Mouse (Mus musculus) stomach, embryonic 15.5 days (tissue): Measurements from ENCODE around the gene Maml2. TPM values are rescaled to one million over a fixed set of nuclear protein-coding genes. Genes with fewer than 3 reads are reported as not detected.
A peak's percentile ranks its signal among the peaks of the same experiment; 100 is the strongest.

Experiments used
- ATAC-seq: fragments of 200-750 bp; cut with Nextera tagmentation; 2 replicates; pipeline ENCODE4 v1.8.0; 2017; ENCODE audit warnings: low read depth, moderate number of reproducible peaks, moderate TSS enrichment; ENCODE audit not compliant: insufficient read depth, low FRiP score
- H3K27ac ChIP-seq: fragments of 300-500 bp; sonication (generic); 2 replicates; pipeline ENCODE4 v1.5.1; 2015; ENCODE audit warnings: mild to moderate bottlenecking, inconsistent platforms
- H3K27me3 ChIP-seq: fragments of 300-500 bp; sonication (generic); replicated peaks from 2 replicates; pipeline ENCODE4 v1.6.1; 2015; ENCODE audit warnings: inconsistent platforms
- H3K36me3 ChIP-seq: fragments of 300-500 bp; sonication (generic); 2 replicates; pipeline ENCODE4 v1.6.1; 2015; ENCODE audit warnings: inconsistent platforms
- H3K4me1 ChIP-seq: fragments of 300-500 bp; sonication (generic); 2 replicates; pipeline ENCODE4 v1.6.1; 2015; ENCODE audit warnings: inconsistent platforms
- H3K4me2 ChIP-seq: fragments of 300-500 bp; sonication (generic); 2 replicates; pipeline ENCODE4 v1.6.1; 2015; ENCODE audit warnings: mild to moderate bottlenecking, inconsistent platforms
- H3K4me3 ChIP-seq: fragments of 300-500 bp; sonication (generic); replicated peaks from 2 replicates; pipeline ENCODE4 v1.5.1; 2015; ENCODE audit warnings: inconsistent platforms
- H3K9ac ChIP-seq: fragments of 300-500 bp; sonication (generic); 2 replicates; pipeline ENCODE4 v1.6.1; 2015; ENCODE audit warnings: inconsistent platforms
- H3K9me3 ChIP-seq: fragments of 300-500 bp; sonication (generic); 2 replicates; pipeline ENCODE4 v1.6.1; 2016; ENCODE audit warnings: inconsistent platforms
- WGBS: fragments of 180-500 bp; shearing (Covaris S2); methylation state at CpG from one replicate; pipeline ENCODE4 v1.1.7; 2015; 5-methylcytosine and 5-hydroxymethylcytosine counted together
- polyA plus RNA-seq: library from polyadenylated mRNA; unstranded; fragments of >200 nt; fragmentation: Nextera tagmentation; extraction: Ambion mirVana; gene quantifications from 2 replicates; pipeline ENCODE4 v1.2.1, GENCODE M21; 2015

Gene Maml2
- polyA plus RNA-seq, 1 experiment from 2014 or later = 8.5 TPM

- H3K4me1 ChIP-seq = peaks cover 9% of the 10 kb centered on the region; the same call in 1 of the 2 replicates
- H3K4me3 ChIP-seq = no peak overlapping the region
- ATAC-seq = no peak
- H3K36me3 ChIP-seq = no peaks in the 10 kb centered on the region
- peak overlapping the region; percentile 36; the same call in 1 of the 2 replicates for H3K27ac ChIP-seq
- 80% methylated on average over 3 of the region's 3 CpGs for WGBS
- H3K9ac ChIP-seq = no peak overlapping the region
- no peaks in the 10 kb centered on the region for H3K9me3 ChIP-seq
- H3K4me2 ChIP-seq = no peak overlapping the region
- H3K27me3 ChIP-seq = no peaks in the 10 kb centered on the region
These were observed 225.3 kb downstream of the Maml2 start for GRCm38 (mm10) chr9:13523046-13523445.

GRCm38 (mm10) chr9:13525075-13525474 lies 227.3 kb downstream of the Maml2 start:
- H3K4me3 ChIP-seq = no peak overlapping the region
- 0 out of 2 replicates have a peak, but pooled peaks have one; percentile 14 for ATAC-seq
- H3K27me3 ChIP-seq = no peaks in the 10 kb centered on the region
- H3K4me2 ChIP-seq = no peak overlapping the region
- H3K36me3 ChIP-seq = no peaks in the 10 kb centered on the region
- WGBS = 33% methylated on average over 1 of the region's 1 CpGs
- no peak overlapping the region for H3K9ac ChIP-seq
- peaks cover 9% of the 10 kb centered on the region; the same call in 1 of the 2 replicates for H3K4me1 ChIP-seq
- H3K9me3 ChIP-seq = no peaks in the 10 kb centered on the region
- H3K27ac ChIP-seq = peak overlapping the region; percentile 44

- ATAC-seq = peak; percentile 50; the same call in 1 of the 2 replicates
- peaks cover 9% of the 10 kb centered on the region; the same call in 1 of the 2 replicates for H3K4me1 ChIP-seq
- no peaks in the 10 kb centered on the region for H3K36me3 ChIP-seq
- H3K27me3 ChIP-seq = no peaks in the 10 kb centered on the region
- H3K9me3 ChIP-seq = no peaks in the 10 kb centered on the region
- WGBS = 39% methylated on average over 5 of the region's 5 CpGs
- H3K4me3 ChIP-seq = no peak overlapping the region
- H3K9ac ChIP-seq = no peak overlapping the region
- no peak overlapping the region for H3K4me2 ChIP-seq
- peak overlapping the region; percentile 44 for H3K27ac ChIP-seq
These were observed 228.0 kb downstream of the Maml2 start for GRCm38 (mm10) chr9:13525561-13526255.

- H3K4me2 ChIP-seq = no peak overlapping the region
- no peak overlapping the region for H3K27ac ChIP-seq
- no peaks in the 10 kb centered on the region for H3K9me3 ChIP-seq
- H3K27me3 ChIP-seq = no peaks in the 10 kb centered on the region
- ATAC-seq = no peak
- no peak overlapping the region for H3K9ac ChIP-seq
- 69% methylated on average over 4 of the region's 4 CpGs for WGBS
- H3K4me1 ChIP-seq = no peaks in the 10 kb centered on the region
- H3K36me3 ChIP-seq = 0 out of 2 replicates have a peak, but pooled peaks cover 4% of the 10 kb centered on the region
- H3K4me3 ChIP-seq = no peak overlapping the region
These were observed 232.8 kb downstream of the Maml2 start for GRCm38 (mm10) chr9:13530575-13530974.

- Histone ChIP-seq H3K27me3 (no peaks in the 10 kb centered on the region), H3K4me3 (no peak overlapping the region), H3K4me2 (no peak overlapping the region), H3K9ac (no peak overlapping the region), H3K36me3 (0 out of 2 replicates have a peak, but pooled peaks cover 4% of the 10 kb centered on the region), H3K4me1 (no peaks in the 10 kb centered on the region), H3K27ac (no peak overlapping the region), H3K9me3 (no peaks in the 10 kb centered on the region)
- no peak for ATAC-seq
- 69% methylated on average over 11 of the region's 11 CpGs for WGBS
These were observed 235.4 kb downstream of the Maml2 start for GRCm38 (mm10) chr9:13533076-13533707.

- ATAC-seq = no peak
- Histone ChIP-seq H3K27ac (no peak overlapping the region), H3K4me2 (no peak overlapping the region), H3K4me3 (no peak overlapping the region), H3K9me3 (no peaks in the 10 kb centered on the region), H3K36me3 (0 out of 2 replicates have a peak, but pooled peaks cover 4% of the 10 kb centered on the region), H3K27me3 (no peaks in the 10 kb centered on the region), H3K9ac (no peak overlapping the region), H3K4me1 (no peaks in the 10 kb centered on the region)
- 73% methylated on average over 5 of the region's 5 CpGs for WGBS
These were observed 238.0 kb downstream of the Maml2 start for GRCm38 (mm10) chr9:13535803-13536202.

GRCm38 (mm10) chr9:13536419-13537261 lies 238.9 kb downstream of the Maml2 start:
- Histone ChIP-seq H3K27ac (no peak overlapping the region), H3K4me3 (no peak overlapping the region), H3K36me3 (0 out of 2 replicates have a peak, but pooled peaks cover 4% of the 10 kb centered on the region), H3K4me1 (no peaks in the 10 kb centered on the region), H3K4me2 (no peak overlapping the region), H3K27me3 (no peaks in the 10 kb centered on the region), H3K9ac (no peak overlapping the region), H3K9me3 (no peaks in the 10 kb centered on the region)
- WGBS = 42% methylated on average over 12 of the region's 12 CpGs
- ATAC-seq = no peak

GRCm38 (mm10) chr9:13538200-13538599 lies 240.4 kb downstream of the Maml2 start:
- 66% methylated on average over 7 of the region's 7 CpGs for WGBS
- no peaks in the 10 kb centered on the region for H3K4me1 ChIP-seq

GRCm38 (mm10) chr9:13539535-13539934 lies 241.8 kb downstream of the Maml2 start:
- Histone ChIP-seq H3K9ac (no peak overlapping the region), H3K27me3 (no peaks in the 10 kb centered on the region), H3K9me3 (no peaks in the 10 kb centered on the region), H3K4me1 (no peaks in the 10 kb centered on the region), H3K36me3 (no peaks in the 10 kb centered on the region), H3K4me3 (no peak overlapping the region), H3K4me2 (no peak overlapping the region), H3K27ac (no peak overlapping the region)
- WGBS = 64% methylated on average over 4 of the region's 4 CpGs
- ATAC-seq = no peak

More at GRCm38 (mm10) chr9:13538200-13538599, 240.4 kb downstream of the Maml2 start:
- 0 out of 2 replicates have a peak, but pooled peaks cover 4% of the 10 kb centered on the region for H3K36me3 ChIP-seq
- H3K9me3 ChIP-seq = no peaks in the 10 kb centered on the region
- H3K4me2 ChIP-seq = no peak overlapping the region
- no peak overlapping the region for H3K27ac ChIP-seq
- no peak overlapping the region for H3K9ac ChIP-seq
- no peak for ATAC-seq
- no peaks in the 10 kb centered on the region for H3K27me3 ChIP-seq
- H3K4me3 ChIP-seq = no peak overlapping the region

- no peaks in the 10 kb centered on the region for H3K9me3 ChIP-seq
- H3K4me2 ChIP-seq = no peak overlapping the region
- no peaks in the 10 kb centered on the region for H3K27me3 ChIP-seq
- WGBS = 82% methylated on average over 2 of the region's 2 CpGs
- no peak overlapping the region for H3K9ac ChIP-seq
- no peaks in the 10 kb centered on the region for H3K36me3 ChIP-seq
- H3K27ac ChIP-seq = no peak overlapping the region
- no peaks in the 10 kb centered on the region for H3K4me1 ChIP-seq
- no peak for ATAC-seq
- no peak overlapping the region for H3K4me3 ChIP-seq
These were observed 242.5 kb downstream of the Maml2 start for GRCm38 (mm10) chr9:13540227-13540626.

- Histone ChIP-seq H3K4me2 (no peak overlapping the region), H3K9me3 (no peaks in the 10 kb centered on the region), H3K9ac (no peak overlapping the region), H3K4me1 (no peaks in the 10 kb centered on the region), H3K27ac (no peak overlapping the region), H3K4me3 (no peak overlapping the region), H3K36me3 (no peaks in the 10 kb centered on the region), H3K27me3 (no peaks in the 10 kb centered on the region)
- ATAC-seq = no peak
- WGBS = 18% methylated on average over 6 of the region's 6 CpGs
These were observed 243.0 kb downstream of the Maml2 start for GRCm38 (mm10) chr9:13540781-13541180.
